Mouse (Mus musculus): ENCODE results near the gene Pld1. TPM values are rescaled to one million over a fixed set of nuclear protein-coding genes. Genes with fewer than 3 reads are reported as not detected.
"Not testable (repeated sequence)": the region's sequence is repeated elsewhere in the genome, so short reads cannot be mapped to it uniquely, and the experiment has no call there.

The Pld1 gene
- total RNA-seq, 2 experiments from 2014 or later = 3.7 to 15.9 TPM

GRCm38 (mm10) chr3:27941634-27942033, 3.1 kb downstream of the Pld1 start:
- no peak for ATAC-seq (replicated peaks; ENCODE audit: poor library complexity)

GRCm38 (mm10) chr3:27942991-27943390, 4.5 kb downstream of the Pld1 start:
- no peak for ATAC-seq (replicated peaks; ENCODE audit: poor library complexity)

GRCm38 (mm10) chr3:27945397-27945796, 6.9 kb downstream of the Pld1 start:
- not testable (repeated sequence) for ATAC-seq (replicated peaks; ENCODE audit: poor library complexity)

GRCm38 (mm10) chr3:27949175-27949872, 10.8 kb downstream of the Pld1 start:
- ATAC-seq (replicated peaks; ENCODE audit: poor library complexity) = no peak

- ATAC-seq (replicated peaks; ENCODE audit: poor library complexity) = peak; percentile 48
Observed at GRCm38 (mm10) chr3:27949873-27950250, 11.4 kb downstream of the Pld1 start.

- no peak for ATAC-seq (replicated peaks; ENCODE audit: poor library complexity)
Observed at GRCm38 (mm10) chr3:27950726-27951125, 12.2 kb downstream of the Pld1 start.

- ATAC-seq (replicated peaks; ENCODE audit: poor library complexity) = no peak
Observed at GRCm38 (mm10) chr3:27951721-27952120, 13.2 kb downstream of the Pld1 start.

GRCm38 (mm10) chr3:27956006-27956405, 17.5 kb downstream of the Pld1 start:
- ATAC-seq (replicated peaks; ENCODE audit: poor library complexity) = no peak

GRCm38 (mm10) chr3:27959221-27959620, 20.7 kb downstream of the Pld1 start:
- ATAC-seq (replicated peaks; ENCODE audit: poor library complexity) = no peak

GRCm38 (mm10) chr3:27961162-27961561, 22.7 kb downstream of the Pld1 start:
- ATAC-seq (replicated peaks; ENCODE audit: poor library complexity) = peak; percentile 64

GRCm38 (mm10) chr3:27963795-27964201, 25.3 kb downstream of the Pld1 start:
- ATAC-seq (replicated peaks; ENCODE audit: poor library complexity) = no peak

- ATAC-seq (replicated peaks; ENCODE audit: poor library complexity) = no peak
Observed at GRCm38 (mm10) chr3:27968671-27969070, 30.2 kb downstream of the Pld1 start.

DNA sequence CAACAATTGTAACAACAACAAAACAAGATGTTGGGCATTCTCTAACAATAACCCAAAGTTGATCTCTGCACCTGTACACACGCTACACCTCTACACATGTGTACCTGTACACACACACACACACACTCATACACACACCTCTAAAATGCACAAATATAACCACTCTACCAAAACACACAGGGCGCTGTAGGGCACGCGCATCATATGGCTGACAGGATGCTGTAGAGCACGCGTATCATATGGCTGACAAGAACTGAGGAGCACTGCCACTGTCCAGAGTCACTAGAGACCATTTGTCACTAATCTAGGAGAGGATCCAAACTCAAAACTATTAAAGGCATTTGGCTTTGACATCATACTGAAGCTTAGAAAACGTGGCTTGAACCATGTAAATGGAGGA, 35.4 kb downstream of the Pld1 start:
- ATAC-seq (replicated peaks; ENCODE audit: poor library complexity) = no peak

GRCm38 (mm10) chr3:27974981-27975380, 36.5 kb downstream of the Pld1 start:
- no peak for ATAC-seq (replicated peaks; ENCODE audit: poor library complexity)

DNA sequence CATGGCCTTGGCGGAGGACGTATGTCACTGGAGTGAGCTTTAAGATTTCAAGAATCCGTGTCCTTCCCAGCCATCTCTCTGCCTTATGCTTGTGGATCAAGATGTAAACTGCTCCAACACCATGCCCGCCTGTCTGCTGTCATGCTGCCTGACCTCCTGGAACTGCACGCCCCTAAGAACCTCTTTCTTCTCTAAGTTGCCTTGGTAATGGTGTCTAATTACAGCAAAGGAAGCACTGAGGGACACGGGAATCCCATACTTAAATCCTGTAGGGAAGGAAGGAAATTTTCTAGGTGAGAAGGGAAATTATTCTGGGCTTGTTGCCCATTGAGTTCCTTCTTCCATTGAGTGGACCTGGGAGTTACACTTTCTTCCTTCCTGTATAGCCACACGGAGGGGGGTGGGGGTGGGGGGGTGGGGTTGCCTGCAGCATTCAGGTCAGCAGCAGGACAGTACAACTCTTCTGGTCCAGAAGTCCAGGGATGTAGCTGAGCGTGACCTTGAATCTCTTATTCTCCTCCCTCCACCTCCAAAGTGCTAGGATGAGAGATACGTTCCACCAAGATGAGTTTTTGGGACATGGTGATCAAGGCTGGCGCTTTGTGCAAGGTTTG, 38.5 kb downstream of the Pld1 start:
- ATAC-seq (replicated peaks; ENCODE audit: poor library complexity) = no peak

DNA sequence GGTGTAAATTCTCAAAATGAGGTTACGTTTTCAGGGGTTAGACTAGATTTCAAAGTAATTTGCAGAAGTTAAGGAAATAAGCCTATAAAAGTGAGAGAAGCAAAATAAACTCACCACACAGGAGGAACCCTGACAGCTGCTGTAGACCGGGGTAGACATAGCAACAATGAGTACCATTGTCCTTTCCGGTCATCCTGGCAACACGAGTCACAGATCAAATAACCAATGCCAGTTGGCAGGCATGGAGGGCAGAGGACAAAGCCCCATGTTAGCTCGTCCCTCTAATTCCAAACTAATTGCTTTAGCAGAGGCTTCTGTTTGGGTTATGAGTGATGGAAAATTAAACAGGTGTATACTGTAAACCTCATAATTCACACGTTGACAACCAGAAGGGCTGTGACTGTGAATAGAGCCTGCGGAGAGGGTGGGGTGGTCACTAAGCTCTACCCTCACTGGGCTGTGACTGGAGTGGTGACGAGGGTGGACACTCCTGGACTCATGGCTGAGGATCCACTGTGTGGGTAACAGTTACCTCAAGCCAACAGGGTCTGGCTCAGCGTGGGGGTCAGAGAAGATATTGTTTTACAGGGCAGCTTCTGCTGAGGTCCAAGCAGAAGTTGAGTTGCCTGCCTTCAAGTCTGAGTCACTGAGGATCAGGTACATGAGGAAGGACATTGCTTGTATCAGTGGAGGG, 39.7 kb downstream of the Pld1 start:
- ATAC-seq (replicated peaks; ENCODE audit: poor library complexity) = no peak

DNA sequence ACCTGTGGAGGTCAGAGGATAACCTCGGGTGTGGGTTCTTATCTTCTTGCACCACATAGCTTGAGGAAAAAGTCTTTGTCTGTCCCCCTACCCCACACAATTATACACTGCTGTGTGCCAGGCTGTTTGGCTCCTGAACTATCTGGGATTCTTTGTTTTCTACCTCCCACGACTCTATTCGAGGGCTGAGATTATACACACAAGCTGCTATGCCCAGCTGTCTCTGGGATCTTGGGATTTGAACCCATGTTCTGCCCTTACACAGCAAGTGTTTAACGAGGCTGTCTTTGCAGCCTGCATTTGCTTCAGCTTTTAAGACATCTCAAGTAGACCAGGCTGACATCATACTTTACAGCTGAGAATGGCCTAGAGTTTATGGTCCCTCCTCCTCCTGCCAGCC, 43.1 kb downstream of the Pld1 start:
- ATAC-seq (replicated peaks; ENCODE audit: poor library complexity) = no peak

GRCm38 (mm10) chr3:27982436-27983017, 44.0 kb downstream of the Pld1 start:
- peak; percentile 63 for ATAC-seq (replicated peaks; ENCODE audit: poor library complexity)

DNA sequence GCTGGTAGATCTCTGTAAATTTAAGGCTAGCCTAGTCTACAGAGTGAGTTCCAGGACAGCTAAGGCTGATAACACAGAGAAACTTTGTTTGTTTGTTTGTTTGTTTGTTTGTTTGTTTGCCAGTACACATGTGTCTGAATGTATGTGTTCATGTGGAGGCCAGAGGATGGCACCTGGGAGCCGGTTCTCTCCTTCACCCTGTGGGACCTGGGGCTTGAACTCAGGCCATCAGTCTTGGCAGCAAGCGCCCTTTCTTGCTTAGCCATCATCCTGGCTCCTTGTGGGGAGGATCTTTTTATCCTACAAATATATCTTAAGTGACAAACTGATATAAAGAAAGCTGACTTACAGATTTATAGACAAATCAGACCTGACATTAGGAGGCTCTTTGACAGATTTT, 44.8 kb downstream of the Pld1 start:
- no peak for ATAC-seq (replicated peaks; ENCODE audit: poor library complexity)

- ATAC-seq (replicated peaks; ENCODE audit: poor library complexity) = peak; percentile 95
Observed at GRCm38 (mm10) chr3:27983935-27984577, 45.6 kb downstream of the Pld1 start.

- ATAC-seq (replicated peaks; ENCODE audit: poor library complexity) = no peak
Observed at GRCm38 (mm10) chr3:27984620-27985019, 46.1 kb downstream of the Pld1 start.

Measured in megakaryocyte progenitor cell, adult 5-6 weeks (primary cell).